Mouse (Mus musculus): ENCODE data around the gene Itgb6.
A peak's percentile ranks its signal among the peaks of the same experiment; 100 is the strongest.

Gene Itgb6

GRCm38 (mm10) chr2:60672973-60673954, 49.2 kb downstream of the Itgb6 start:
- no peak for DNase-seq (ENCODE audit: low read depth, low spot score)

GRCm38 (mm10) chr2:60671215-60671614, 51.2 kb downstream of the Itgb6 start:
- no peak for DNase-seq (ENCODE audit: low read depth, low spot score)

GRCm38 (mm10) chr2:60663071-60663470, 59.4 kb downstream of the Itgb6 start:
- no peak for DNase-seq (ENCODE audit: low read depth, low spot score)

- DNase-seq (ENCODE audit: low read depth, low spot score): peak; percentile 20
Measured at GRCm38 (mm10) chr2:60659993-60660392, 62.5 kb downstream of the Itgb6 start.

GRCm38 (mm10) chr2:60658992-60659391, 63.5 kb downstream of the Itgb6 start:
- no peak for DNase-seq (ENCODE audit: low read depth, low spot score)

- DNase-seq (ENCODE audit: low read depth, low spot score): no peak
Measured at GRCm38 (mm10) chr2:60654828-60655227, 67.6 kb downstream of the Itgb6 start.

GRCm38 (mm10) chr2:60650155-60650554, 72.3 kb downstream of the Itgb6 start:
- DNase-seq (ENCODE audit: low read depth, low spot score): no peak

GRCm38 (mm10) chr2:60647650-60648049, 74.8 kb downstream of the Itgb6 start:
- no peak for DNase-seq (ENCODE audit: low read depth, low spot score)

GRCm38 (mm10) chr2:60646583-60646982, 75.9 kb downstream of the Itgb6 start:
- DNase-seq (ENCODE audit: low read depth, low spot score): no peak

GRCm38 (mm10) chr2:60643406-60643805, 79.0 kb downstream of the Itgb6 start:
- no peak for DNase-seq (ENCODE audit: low read depth, low spot score)

- no peak for DNase-seq (ENCODE audit: low read depth, low spot score)
Measured at GRCm38 (mm10) chr2:60642606-60643005, 79.8 kb downstream of the Itgb6 start.

- no peak for DNase-seq (ENCODE audit: low read depth, low spot score)
Measured at GRCm38 (mm10) chr2:60640342-60640672, 82.1 kb downstream of the Itgb6 start.

- DNase-seq (ENCODE audit: low read depth, low spot score): peak; percentile 58
Measured at GRCm38 (mm10) chr2:60639617-60640341, 82.7 kb downstream of the Itgb6 start.

- DNase-seq (ENCODE audit: low read depth, low spot score): no peak
Measured at GRCm38 (mm10) chr2:60636910-60637761, 85.3 kb downstream of the Itgb6 start.

- DNase-seq (ENCODE audit: low read depth, low spot score): no peak
Measured at GRCm38 (mm10) chr2:60636481-60636880, 86.0 kb downstream of the Itgb6 start.

- no peak for DNase-seq (ENCODE audit: low read depth, low spot score)
Measured at GRCm38 (mm10) chr2:60636038-60636437, 86.4 kb downstream of the Itgb6 start.

- DNase-seq (ENCODE audit: low read depth, low spot score): peak; percentile 84
Measured at GRCm38 (mm10) chr2:60632791-60633190, 89.7 kb downstream of the Itgb6 start.

GRCm38 (mm10) chr2:60630304-60630703, 92.1 kb downstream of the Itgb6 start:
- no peak for DNase-seq (ENCODE audit: low read depth, low spot score)

GRCm38 (mm10) chr2:60627952-60628351, 94.5 kb downstream of the Itgb6 start:
- DNase-seq (ENCODE audit: low read depth, low spot score): no peak

GRCm38 (mm10) chr2:60627515-60627914, 94.9 kb downstream of the Itgb6 start:
- peak; percentile 46 for DNase-seq (ENCODE audit: low read depth, low spot score)

- DNase-seq (ENCODE audit: low read depth, low spot score): no peak
Measured at GRCm38 (mm10) chr2:60625766-60626165, 96.7 kb downstream of the Itgb6 start.

GRCm38 (mm10) chr2:60622161-60622560, 100.3 kb downstream of the Itgb6 start:
- DNase-seq (ENCODE audit: low read depth, low spot score): no peak

Measured in 3T3-L1 (cell line).